Mouse (Mus musculus) heart, postnatal 4 days (tissue): ENCODE results near the gene Grap2. TPM values are rescaled to one million over a fixed set of nuclear protein-coding genes. Genes with fewer than 3 reads are reported as not detected.

Source experiments
- DNase-seq: peaks from one replicate; pipeline ENCODE4 v3.0.0; 2021
- microRNA-seq, 2 experiments: library from miRNA; unstranded; fragments of <30 nt; microRNA quantifications; one replicate each; pipeline ENCODE4 v1.2.0; 2021 to 2022
- total RNA-seq, 2 experiments: library from RNA; stranded (reverse); gene quantifications; 2 replicates each; pipeline ENCODE4 v1.2.3; 2021

Gene Grap2
- total RNA-seq, 2 experiments from 2014 or later, result 0.62 to 1.2 TPM

DNA sequence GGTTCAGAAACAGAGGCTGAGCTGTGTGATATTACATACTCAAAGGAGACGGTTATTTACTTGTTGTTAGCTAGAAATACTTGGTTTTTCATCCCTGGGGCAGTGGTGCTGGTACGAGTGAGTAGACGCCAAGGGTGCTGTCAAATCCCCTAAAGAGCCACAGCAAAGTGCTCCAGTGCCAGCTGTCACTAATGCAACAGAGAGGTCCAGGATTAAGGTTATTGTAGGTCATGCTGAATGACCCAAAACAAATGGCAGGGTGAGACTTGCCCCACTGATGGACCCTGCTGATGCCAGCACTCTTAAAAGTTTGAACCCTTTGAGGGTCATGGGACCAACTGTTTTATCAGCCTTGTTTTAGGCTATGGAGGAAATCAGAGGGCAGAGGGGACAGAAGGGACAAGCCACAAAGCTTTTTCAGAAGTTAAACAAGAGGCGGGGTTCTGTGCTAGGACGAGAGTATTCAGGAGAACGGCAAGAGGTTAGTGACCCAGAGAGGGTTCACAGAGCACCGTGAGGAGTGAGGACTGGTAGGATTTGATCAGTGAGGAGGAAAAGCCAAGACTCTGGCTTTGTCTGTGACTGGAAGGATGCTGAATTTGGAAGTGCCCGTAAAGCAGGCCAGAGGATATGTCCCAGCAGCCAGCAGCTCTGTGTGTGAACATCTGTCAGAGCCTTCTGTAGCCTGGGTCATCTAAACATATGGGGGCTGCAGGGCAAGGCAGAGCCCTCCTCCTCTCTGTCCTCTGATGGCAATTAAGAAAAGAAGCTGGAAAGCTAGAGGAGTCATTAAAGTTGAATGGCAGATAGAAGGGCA, 112.6 kb downstream of the Grap2 start:
- DNase-seq, result no peak

DNA sequence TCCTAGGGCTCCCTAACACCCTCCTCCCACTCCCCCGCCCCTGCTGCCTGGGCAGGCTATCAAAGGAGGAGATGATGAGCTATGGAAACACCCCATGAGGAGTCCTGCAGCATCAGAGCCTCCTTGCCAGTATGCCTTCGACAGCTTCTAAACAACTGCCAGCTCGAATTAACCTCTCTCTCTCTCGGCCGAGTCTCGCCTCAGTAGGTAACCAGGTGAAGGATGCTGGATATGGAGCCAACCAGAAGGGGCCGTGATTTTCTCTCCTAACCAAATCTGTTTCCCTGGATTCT, 113.2 kb downstream of the Grap2 start:
- DNase-seq, result no peak

DNA sequence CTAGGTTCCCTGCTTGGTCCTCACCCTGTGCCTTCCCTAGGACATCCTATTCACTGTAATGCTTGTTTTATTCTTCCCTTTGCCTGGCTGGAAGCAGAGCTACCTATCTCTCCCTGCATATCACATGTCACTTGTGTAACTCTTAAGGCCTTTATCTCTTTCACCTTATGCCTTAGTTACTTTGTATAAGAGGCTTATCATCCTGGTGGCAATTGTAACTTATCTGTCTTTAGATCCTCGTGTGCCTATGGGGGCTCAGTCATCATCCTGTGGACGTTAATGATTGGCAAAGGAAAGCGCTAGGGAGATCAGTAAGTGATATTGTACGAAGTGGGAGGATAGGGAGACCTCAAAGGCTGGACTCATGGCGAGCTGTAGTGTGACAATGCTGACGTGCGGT, 116.1 kb downstream of the Grap2 start:
- no peak for DNase-seq

DNA sequence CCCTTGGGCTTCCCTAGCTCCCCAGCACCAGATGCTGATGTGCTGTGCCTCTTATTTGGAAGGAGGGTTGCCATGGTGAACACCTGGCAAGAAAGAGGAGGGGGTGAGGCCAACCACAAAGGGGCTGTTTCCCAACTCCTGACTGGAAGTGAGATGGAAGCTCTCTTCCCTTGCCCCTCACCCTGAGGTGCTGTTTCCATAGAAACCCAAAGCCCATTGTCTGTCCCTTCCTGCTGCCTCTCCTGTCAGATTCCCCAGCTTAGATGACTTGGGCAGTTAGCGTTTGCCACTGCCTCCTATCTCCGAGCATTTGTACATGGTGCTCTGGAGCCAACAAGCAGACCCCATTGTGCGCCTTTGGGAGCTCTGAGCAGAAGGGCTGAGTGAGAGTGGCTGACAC, 121.1 kb downstream of the Grap2 start:
- no peak for DNase-seq

DNA sequence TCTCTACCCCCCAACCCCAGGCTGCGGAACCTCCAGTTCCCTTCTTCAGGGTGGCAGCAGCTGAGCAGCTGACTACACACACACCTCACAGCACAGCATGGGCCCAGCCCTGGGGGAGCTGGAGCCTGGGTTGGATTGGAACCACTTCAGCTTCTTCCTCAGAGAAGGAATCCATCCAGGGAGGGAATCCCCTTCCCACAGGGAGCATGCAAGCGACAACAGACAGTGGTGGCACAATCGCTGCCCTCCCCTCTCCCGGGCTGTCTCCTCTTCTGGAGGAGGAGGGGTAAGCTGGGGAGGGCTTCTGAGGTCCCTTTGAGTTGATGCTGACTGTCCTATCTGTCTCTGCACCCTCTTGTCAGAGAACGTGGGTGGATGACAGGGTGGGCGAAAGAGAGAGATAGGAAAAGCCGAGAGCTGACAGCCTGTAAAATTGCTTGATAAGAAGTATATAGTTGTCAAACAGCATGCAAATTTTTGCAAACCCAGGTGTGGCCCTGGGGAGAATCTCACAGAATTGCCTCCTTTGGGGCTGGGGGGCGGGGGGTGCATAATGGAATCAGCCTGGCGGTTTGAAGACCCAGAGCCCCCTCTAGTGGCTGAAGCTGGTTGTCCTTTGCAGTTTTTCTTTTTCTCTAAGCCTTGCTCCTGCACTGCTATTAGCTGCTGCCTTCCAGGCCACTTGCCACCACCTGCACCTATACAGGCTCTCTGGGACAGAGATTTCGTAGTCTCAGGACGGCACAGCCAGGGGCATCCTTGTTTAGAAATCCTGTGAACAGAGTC, 121.9 kb downstream of the Grap2 start:
- peak; percentile 74 for DNase-seq

DNA sequence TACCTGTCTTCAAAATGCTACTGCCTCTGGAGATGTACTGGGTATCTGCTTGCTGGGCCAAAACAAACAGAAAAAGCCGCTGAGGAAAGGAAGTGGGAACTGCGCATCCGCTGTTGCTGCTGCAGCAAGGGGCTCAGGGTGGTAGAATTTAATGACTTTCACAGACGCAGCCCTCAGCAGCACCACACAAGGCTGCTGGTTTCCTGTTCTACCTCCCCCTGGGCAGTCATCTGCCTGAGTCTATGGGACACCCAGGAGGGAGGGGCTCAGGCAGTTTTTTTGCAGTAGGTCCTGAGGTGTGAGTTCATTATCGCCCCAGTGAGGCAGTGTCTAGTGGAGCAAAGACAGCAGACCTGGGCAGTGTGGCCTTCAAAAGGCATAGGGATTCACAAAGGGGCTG, 125.2 kb downstream of the Grap2 start:
- no peak for DNase-seq

DNA sequence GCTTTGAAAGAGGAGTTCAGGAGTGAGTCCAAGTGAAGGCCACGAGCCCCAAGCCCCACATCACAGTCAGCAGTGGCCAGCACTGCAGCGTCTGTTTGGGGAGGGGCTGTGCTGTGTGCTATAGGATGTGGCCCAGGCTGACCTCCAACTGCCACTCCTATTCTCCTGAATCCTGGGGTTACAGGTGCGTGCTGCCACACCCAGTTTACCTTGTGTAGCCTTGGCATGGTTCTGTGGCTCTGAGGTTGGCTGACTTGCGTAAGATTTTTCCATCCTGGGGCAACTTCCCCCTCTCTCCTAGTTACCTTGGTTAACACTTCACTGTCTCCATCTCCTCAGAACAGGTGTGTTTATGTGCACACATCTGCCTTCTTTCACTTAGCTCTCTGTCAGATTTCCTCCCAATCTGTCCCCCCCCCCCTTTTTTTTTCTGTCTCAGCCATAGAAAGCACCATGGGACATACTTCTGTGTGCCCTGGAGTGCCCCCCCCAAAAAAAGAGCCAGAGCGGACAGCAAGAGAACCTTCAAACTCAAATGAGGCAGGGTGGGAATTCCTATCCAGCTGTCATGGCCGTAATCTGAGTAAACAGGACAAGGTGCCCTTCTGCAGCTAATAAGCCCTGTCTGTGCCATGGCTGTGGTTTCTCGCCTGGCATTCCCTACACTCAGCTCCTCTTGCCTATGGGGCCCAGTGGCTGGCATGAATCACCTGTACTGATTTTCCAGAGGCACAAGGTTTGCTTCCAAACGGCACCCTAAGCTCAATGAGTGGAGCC, 129.3 kb downstream of the Grap2 start:
- DNase-seq, result no peak

Small RNAs within 50 kb of the gene (microRNA-seq; reads per million reads assigned to microRNA genes)
- 0 reads per million in 2 experiments for gene Mir6957

Other genes starting within 250 kb of the Grap2 start
- not detected for gene Enthd1, start 7.4 kb upstream of the Grap2 start, total RNA-seq
- under 1 TPM; 0.17 to 0.23 TPM for gene Fam83f, start 99.3 kb downstream of the Grap2 start, total RNA-seq
- 10 to 100 TPM; 59.5 to 60.8 TPM for gene Tnrc6b, start 138.7 kb downstream of the Grap2 start, total RNA-seq